Mouse (Mus musculus) embryonic facial prominence, embryonic 14.5 days (tissue): ENCODE measurements around the gene Hist3h2a. TPM values are rescaled to one million over a fixed set of nuclear protein-coding genes. Genes with fewer than 3 reads are reported as not detected.

Experiments
- microRNA-seq: library from miRNA; unstranded; fragments of <30 nt; microRNA quantifications from one replicate; pipeline ENCODE4, GENCODE M21; 2016; ENCODE audit warnings: borderline number of aligned reads
- polyA plus RNA-seq: library from polyadenylated mRNA; unstranded; fragments of >200 nt; fragmentation: Nextera tagmentation; extraction: Ambion mirVana; gene quantifications from 2 replicates; pipeline ENCODE4 v1.2.1, GENCODE M21; 2014

Hist3h2a gene
- polyA plus RNA-seq, 1 experiment from 2014 or later, result 27.6 TPM

Small RNAs within 50 kb of the gene (microRNA-seq; reads per million reads assigned to microRNA genes)
- gene Gm44313, result not detected

Other genes starting within 250 kb of the Hist3h2a start
- gene Olfr318, start 230.7 kb upstream of the Hist3h2a start, polyA plus RNA-seq, result not detected in 2 replicates
- gene Olfr317, start 215.5 kb upstream of the Hist3h2a start, polyA plus RNA-seq, result not detected in 2 replicates
- gene Olfr316, start 202.0 kb upstream of the Hist3h2a start, polyA plus RNA-seq, result not detected in 2 replicates
- 0.13 TPM in 1 of 2 replicates, not detected in the other for gene Olfr315, start 181.5 kb upstream of the Hist3h2a start, polyA plus RNA-seq
- not detected in 2 replicates for gene Olfr314, start 171.7 kb upstream of the Hist3h2a start, polyA plus RNA-seq
- gene Fam183b, start 152.7 kb upstream of the Hist3h2a start, polyA plus RNA-seq, result 1.7 and 5.7 TPM in 2 replicates
- 0.07 TPM in 1 of 2 replicates, not detected in the other for gene Olfr313, start 139.7 kb upstream of the Hist3h2a start, polyA plus RNA-seq
- not detected in 2 replicates for gene Olfr312, start 125.4 kb upstream of the Hist3h2a start, polyA plus RNA-seq
- 0.08 TPM in 1 of 2 replicates, not detected in the other for gene Olfr311, start 115.4 kb upstream of the Hist3h2a start, polyA plus RNA-seq
- 8.3 and 10.2 TPM in 2 replicates for gene Gm12258, start 107.5 kb upstream of the Hist3h2a start, polyA plus RNA-seq
- 6.4 and 6.7 TPM in 2 replicates for gene 2810021J22Rik, start 87.5 kb upstream of the Hist3h2a start, polyA plus RNA-seq
- 5.2 and 6.5 TPM in 2 replicates for gene Zfp39, start 50.5 kb upstream of the Hist3h2a start, polyA plus RNA-seq
- gene Btnl10, start 36.8 kb upstream of the Hist3h2a start, polyA plus RNA-seq, result 0.07 TPM in 1 of 2 replicates, not detected in the other
- 256 and 271 TPM in 2 replicates for gene Rnf187, start 15.8 kb upstream of the Hist3h2a start, polyA plus RNA-seq
- gene Hist3h2ba, start 5.8 kb upstream of the Hist3h2a start, polyA plus RNA-seq, result 14.9 and 20.8 TPM in 2 replicates
- 0.41 and 0.51 TPM in 2 replicates for gene Trim17, start within 50 bp of the Hist3h2a start, polyA plus RNA-seq
- 19.2 and 23.0 TPM in 2 replicates for gene Trim11, start 23.4 kb downstream of the Hist3h2a start, polyA plus RNA-seq
- 7.9 and 9.2 TPM in 2 replicates for gene Obscn, start 181.7 kb downstream of the Hist3h2a start, polyA plus RNA-seq
- 2.5 and 3.1 TPM in 2 replicates for gene Iba57, start 209.1 kb downstream of the Hist3h2a start, polyA plus RNA-seq
- gene Gjc2, start 228.5 kb downstream of the Hist3h2a start, polyA plus RNA-seq, result 0.29 and 0.60 TPM in 2 replicates
- 114 and 126 TPM in 2 replicates for gene Guk1, start 237.5 kb downstream of the Hist3h2a start, polyA plus RNA-seq
- 81.9 and 89.3 TPM in 2 replicates for gene Mrpl55, start 247.8 kb downstream of the Hist3h2a start, polyA plus RNA-seq